16 mouse cellular contexts compared by ENCODE assay signal in genomic region chr17:16216796-16217195, GRCm38 (mm10).
A peak's percentile ranks its signal among the peaks of the same experiment; 100 is the strongest.
DNase-seq lines count a peak whose midpoint lies in the region.
"Had no signal": no experiment of that assay in that cellular context is flagged by ENCODE, and none has a peak within 500 bp of the region (broad histone marks: within the 10 kb centered on the region; RNA-seq: fewer than 3 reads in every experiment).

No protein-coding gene starts in this region.

- DNase-seq in gastrocnemius, adult 18-20 months (ENCODE audit: low spot score), result peak; percentile 32
- DNase-seq in gastrocnemius, postnatal 36 days, result no peak
- DNase-seq in heart, postnatal 14 days, result peak; percentile 2 to 3
- DNase-seq in heart, postnatal 4 days, result no peak
- peak; percentile 6 for DNase-seq in gastrocnemius, postnatal 10 days
- DNase-seq in testis, postnatal 10 days (ENCODE audit: low spot score), result no peak
- DNase-seq in ovary, postnatal 36 days (ENCODE audit: low spot score), result no peak
- DNase-seq: adrenal gland, adult 2 months; cerebellum, adult 11 months; cerebellum, adult 9-11 months; kidney, adult 8-10 months; kidney, postnatal 14 days; layer of hippocampus, postnatal 36 days; lung, postnatal 4 days; right cerebral cortex, postnatal 25 days; thymus, postnatal 14 days had no signal

- intact Hi-C loops in gastrocnemius, postnatal 36 days (cut with DNase I), result no loop called here
- intact Hi-C loops in heart, postnatal 14 days (cut with DNase I), result no loop called here

Comparison
In these comparisons a context has a peak if more than half of its experiments do, and no peak if none do; other contexts are left out.
1. DNase-seq: peak in gastrocnemius, adult 18-20 months (single experiment), heart, postnatal 14 days (2 of 2) and gastrocnemius, postnatal 10 days (single experiment); none in gastrocnemius, postnatal 36 days (0 of 2), heart, postnatal 4 days (single experiment), testis, postnatal 10 days (single experiment) and ovary, postnatal 36 days (single experiment).